Mouse (Mus musculus) cerebellum, adult 9-11 months (tissue): Measurements from ENCODE around the gene Glrx3.
"Not testable (repeated sequence)": the region's sequence is repeated elsewhere in the genome, so short reads cannot be mapped to it uniquely, and the experiment has no call there.

Experiments used
- DNase-seq: peaks from one replicate; pipeline ENCODE4 v3.0.0; 2022

The Glrx3 gene

DNA sequence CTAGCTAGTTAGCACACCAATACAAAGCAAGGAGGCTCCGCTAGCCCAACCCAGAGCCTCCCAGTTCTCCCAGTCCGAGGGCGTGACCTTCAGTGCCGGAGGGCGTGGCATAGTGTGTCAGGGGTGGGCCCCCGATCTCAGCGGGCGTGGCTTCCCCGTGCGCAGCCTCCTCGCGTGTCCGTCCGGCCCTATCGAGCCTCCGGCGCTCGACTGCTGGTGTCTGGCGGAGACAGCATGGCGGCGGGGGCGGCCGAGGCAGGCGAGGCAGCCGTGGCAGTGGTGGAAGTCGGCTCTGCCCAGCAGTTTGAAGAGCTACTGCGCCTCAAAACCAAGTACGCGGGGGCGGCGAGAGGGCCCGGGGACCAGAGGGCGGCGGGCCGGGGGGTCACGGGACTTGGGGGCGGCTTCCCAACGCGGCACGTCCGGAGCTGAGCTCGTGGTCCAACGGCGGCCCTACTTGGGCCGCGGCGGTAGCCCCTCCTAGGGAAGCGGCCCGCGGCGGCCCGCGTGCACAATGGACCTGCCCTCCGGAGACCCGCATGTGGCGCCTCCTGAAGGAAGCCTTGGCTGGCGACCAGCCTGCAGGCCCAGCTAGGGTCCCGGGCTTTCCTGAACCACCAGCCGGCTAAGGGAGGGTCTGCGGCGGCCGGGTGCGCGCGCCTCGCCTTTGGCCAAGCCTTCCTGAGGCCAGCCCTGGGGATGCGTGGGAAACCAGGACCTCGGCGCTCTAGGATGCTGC is at the start of gene Glrx3:
Gene Glrx3 (plus strand): TSS at position 175 of the 739 bp plus-strand sequence.
- DNase-seq: peak; percentile 96

DNA sequence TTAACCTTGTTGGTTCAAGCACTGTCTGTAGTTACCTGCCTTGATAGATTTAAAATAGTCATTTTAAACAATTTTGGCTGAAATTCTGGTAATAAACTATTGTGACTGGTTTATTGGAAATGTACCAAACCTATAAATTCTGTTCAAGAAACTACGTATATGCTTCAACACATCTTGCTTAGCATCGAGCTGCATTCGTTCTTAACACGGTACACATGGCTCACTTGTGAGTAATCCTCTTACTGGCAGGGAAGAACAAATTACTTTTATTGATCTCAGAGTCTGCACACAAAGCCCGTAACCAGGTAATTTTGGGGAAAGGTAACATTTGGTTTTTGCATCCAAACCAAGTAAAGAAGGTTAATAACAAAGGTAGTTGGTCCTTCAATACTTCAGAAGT is 49.6 kb upstream of the Glrx3 start:
- no peak for DNase-seq

DNA sequence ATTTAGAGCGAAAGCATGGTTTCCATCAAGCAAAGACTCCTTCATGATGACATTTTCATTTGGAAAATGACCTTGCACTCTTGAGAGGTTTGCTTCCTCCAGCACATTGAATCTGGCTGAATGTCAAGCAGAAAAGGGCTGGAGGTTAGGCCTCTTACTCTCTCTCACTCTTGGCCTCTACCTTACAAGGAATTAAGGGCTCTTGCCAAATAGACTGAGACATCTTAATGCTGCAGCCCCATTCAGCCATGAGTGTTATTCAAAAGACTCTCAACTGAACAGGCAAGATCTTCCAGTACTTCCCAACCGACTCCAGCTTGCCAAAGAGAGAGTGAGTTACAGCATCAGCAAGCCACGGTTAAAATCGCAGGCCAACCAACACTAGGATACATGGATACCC is 42.0 kb upstream of the Glrx3 start:
- DNase-seq: no peak

DNA sequence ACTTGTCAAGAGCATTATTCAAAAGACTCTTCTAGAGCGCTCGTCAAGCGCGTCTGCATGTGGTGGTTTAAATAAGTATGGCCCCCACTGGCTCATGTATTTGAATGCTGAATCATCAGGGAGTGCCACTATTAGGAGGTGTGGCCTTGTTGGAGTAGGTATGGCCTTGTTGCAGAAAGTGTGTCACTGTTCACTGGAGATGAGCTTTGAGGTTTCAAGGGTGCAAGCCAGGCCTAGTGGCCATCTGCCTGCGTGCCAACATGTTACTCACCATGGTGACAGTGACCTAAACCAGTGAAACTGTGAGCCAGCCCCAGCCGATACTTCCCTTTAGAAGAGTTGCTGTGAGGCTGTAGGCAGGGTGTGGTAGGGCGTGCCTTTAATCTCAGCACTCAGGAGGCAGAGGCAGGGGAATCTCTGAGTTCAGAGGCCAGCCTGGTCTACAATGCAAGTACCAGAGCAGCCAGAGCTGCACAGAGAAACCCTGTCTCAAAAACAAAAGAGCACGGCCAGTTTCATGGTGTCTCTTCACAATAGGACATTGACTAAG is 40.0 kb upstream of the Glrx3 start:
- no peak for DNase-seq

DNA sequence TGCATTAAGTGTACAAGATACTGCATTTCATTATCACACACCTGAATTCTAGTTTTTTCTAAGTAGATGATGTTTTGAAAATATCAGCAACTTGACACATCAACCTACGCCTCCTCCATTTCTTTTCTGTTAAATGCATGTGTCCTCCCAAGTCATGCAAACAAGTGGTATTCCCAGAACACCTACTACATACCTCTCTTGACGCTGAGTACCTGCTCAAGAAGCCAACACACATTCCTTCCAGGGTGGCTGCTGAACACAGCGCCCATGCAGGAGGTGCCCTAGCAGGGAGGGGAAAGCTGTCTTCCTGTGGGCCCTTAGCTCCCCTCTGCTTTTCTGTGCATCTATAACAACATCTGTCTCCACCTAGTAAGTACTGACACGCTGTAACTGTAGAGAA is 38.4 kb upstream of the Glrx3 start:
- DNase-seq: no peak

DNA sequence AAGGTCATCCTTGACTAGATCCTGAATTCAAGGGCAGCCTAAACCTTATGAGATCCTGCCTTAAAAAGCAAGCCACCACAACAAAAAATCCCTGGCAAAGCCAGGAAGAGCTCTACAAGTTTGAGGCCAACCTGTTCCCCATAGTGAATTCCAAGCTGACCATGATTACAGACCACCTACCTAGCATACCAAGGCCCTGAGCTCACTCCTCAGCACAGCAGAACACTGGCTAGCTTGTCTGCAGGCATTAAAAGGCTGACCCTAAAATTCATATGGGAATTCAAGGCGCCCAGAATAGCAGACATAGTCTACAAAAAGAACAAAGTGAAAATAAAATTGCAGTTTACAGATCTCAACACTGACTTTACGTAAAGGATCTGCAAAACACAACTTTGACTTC is 33.3 kb upstream of the Glrx3 start:
- DNase-seq: no peak

DNA sequence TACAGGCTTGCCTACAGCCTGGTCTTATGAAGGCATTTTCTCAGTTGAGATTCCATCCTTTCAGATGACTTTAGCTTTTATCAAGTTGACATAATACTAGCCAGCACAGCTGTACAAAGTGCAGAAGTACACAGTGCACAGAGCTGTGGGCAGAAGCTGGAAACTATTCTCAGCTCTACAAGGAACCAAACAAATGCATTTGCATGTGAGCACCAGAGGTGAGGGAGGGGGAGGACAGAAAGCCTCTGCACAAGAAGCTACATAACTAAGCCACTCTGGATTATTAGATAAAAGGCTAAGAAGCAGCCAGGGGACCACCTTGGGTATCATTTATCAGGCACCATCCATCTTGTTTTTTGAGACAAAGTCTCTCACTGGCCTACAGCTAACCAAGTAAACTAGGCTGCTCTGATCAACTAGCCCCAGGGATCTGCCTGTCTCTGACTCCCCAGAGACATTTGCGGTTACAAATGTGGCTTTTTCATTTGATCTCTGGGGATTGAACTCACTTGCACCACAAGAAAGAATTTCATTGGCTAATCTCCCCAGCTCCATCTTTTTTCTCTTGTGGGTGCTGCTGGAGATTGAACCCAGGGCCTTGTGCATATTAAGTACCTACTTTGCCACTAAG is 29.9 kb upstream of the Glrx3 start:
- DNase-seq: no peak

DNA sequence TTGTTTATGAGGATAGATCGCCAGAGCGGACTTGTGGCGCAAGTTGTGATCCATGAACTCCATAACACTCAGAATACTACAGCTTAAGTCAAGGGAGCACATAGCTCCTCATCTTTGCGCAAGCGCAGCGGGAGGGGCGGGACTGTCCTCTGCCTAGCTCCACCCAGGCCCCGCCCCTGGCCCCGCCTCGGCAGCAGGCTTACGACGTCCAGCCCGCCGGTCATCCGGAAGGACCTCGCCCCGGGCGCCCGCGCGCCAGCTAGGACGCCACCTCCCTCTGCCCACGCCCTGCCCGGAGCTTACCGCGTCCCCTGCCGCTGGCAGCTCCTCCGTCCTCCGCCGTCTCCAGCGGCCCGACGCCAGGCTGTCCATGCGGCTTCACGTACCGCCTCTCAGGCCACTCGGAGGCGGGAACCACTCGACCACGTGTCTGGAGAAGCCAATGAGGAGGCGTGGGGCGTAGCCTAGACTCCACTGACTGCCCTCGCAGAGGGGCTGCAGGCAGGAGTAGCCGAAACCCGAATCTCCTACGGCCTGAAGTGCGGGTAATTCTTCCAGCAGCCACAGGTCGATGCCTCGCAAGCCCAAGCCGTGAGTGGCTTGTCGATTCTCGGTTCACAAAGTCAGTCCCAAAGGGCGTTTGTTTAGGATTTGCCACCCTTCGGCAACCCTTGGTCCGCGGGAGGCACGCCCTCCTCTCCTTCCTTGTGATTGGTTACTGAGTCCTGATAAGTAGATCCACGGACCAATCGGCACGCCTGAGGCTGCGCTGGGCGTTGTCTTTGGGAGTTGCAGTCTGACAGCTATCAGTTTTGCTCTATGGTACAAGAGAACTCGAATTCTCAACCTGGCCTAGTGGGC is 26.8 kb upstream of the Glrx3 start, which contains the start of gene 9430038I01Rik:
Gene 9430038I01Rik (minus strand): TSS at position 426 of the 861 bp plus-strand sequence.
- peak; percentile 96 for DNase-seq

DNA sequence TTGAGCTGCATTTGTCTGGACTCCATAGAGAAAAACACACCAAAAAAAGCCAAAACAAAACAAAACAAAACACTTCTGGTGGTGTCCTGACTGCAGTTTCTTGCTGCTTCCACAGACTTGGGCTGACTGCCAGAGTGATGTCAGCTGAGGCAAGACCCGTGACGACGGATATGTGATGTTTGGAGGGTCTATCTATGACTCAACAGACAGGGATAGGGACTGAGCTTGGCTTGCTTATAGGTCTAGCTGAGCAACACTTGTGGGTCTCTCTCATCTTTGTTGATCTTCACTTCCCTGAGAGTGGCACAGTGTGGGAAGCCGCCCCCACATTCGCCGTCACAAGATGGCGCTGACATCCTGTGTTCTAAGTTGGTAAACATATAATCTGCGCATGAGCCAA is 22.7 kb upstream of the Glrx3 start:
- DNase-seq: no peak

DNA sequence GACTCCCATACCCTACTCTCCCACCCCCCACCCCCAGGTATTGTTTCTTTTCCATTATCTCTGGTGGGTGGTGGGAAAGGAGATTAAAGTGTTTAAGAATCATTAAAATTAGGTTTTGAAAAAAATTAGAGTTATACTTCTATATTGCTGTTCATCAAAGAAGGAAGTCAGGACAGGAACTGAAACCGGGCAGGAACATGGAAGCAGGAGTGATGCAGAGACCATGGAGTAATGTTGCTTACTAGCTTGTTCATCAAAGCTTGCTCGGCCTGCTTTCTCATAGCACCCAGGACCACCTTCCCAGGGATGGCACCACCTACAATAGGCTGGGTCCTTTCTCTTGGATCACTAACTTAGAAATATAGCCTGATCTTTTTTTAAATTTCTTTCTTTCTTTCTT is 16.9 kb upstream of the Glrx3 start:
- no peak for DNase-seq

DNA sequence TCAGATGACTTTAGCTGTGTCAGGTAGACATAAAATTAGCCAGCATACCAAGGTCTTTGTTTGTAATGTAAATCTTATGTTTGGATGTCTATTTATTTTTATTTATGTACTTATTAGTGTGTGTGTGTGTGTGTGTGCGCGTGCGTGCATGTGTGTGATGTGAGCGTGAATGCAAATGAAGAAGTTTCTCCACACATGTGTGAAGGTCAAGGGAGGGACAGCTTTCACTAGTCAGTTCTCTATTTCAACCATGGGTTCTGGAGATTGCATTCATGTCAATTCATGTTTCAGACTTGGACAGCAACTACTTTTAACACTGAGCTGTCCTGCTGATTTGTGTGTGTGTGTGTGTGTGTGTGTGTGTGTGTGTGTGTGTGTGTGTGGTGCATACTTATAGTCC is 16.2 kb upstream of the Glrx3 start:
- DNase-seq: no peak

DNA sequence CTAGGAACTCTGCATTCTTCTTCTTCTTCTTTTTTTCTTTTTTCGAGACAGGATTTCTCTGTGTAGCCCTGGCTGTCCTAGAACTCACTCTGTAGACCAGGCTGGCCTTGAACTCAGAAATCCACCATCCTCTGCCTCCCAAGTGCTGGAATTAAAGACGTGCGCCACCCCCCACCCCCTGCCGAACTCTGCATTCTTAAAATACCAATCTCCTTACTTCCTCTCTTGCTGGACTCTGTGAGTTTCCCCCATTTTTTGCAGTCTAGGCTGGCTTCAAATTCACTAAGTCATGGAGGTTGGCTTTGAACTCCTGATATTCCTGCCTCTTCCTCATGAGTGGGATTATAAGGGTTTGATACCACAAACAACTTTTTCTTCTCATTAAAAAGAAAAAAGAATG is 10.7 kb upstream of the Glrx3 start:
- DNase-seq: no peak

DNA sequence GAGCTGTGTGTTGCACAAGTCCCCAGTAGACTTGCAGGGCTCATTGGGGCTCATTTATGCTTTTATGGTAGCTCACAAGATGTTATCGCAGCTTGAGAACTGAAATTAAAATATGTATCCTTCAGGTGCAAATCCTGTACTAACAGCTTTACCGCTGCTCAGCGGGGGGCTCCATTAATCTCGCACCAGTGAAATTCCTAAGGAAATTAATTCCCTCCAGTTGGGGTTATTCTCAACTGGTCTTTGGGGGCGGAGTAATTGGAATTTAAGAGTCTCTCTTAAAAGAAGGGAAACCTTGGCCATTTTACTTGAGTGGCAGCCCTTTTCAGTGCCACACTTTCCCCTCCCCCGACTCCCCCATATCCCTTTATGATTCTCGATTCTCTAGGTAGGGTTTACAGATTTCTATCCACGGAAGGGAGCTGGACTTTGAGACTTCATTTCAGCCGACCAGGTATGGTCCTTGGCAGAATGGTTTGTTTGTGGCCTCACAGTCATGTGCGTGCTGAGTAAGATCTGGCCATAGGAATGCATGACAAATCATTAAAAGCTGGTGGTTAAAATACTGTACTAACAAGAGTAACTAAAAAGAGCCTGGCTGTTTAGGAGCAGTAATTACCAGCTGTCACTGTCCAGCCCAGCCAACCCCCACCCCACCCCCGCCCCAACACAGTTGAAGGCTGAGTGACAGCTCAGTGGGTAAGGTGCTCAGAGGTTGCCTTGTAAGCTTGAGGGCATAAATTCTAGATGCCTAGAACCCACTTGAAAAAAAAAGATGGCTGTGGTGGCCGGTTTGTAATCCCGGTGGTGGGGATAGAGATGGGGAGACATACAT is 5.4 kb upstream of the Glrx3 start:
- no peak for DNase-seq

DNA sequence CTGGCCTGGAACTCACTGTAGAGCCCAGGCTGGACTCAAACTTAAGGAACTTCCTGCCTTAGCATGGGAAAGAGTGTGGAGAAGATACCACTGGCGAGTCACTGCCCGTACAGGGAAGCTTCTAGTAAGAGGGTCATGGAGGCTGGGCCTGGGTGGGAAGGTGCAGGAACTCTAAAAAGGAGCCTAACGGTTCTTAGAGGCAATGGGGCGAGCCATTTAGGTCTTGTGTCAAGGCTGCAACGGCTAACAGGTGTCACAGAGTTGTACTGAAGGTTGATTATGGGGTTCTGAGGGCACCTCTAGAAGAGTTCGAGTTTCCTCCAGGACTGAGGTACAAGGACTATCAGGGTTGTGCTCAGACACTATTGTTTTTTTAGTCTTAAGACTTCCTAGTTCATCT is 513 bp upstream of the Glrx3 start:
- DNase-seq: peak; percentile 28

DNA sequence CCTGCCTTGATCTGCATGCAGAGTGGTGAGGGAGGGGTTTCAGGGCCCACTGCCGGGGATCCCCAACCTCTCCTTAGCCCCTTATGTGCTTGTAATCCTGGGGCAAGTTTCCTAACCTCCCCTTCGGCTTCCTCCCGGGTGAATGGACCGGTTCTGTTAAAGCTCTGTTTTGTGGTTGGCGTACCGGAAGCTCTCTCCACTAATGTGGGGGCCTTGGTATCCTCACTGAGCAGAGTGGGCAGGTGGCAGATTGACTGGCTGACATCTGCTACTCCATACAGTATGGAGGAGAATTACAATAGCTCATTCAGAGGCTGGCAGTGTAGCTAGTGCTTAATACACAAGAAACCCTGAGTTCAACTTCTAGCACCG is 751 bp downstream of the Glrx3 start:
- peak; percentile 51 for DNase-seq

DNA sequence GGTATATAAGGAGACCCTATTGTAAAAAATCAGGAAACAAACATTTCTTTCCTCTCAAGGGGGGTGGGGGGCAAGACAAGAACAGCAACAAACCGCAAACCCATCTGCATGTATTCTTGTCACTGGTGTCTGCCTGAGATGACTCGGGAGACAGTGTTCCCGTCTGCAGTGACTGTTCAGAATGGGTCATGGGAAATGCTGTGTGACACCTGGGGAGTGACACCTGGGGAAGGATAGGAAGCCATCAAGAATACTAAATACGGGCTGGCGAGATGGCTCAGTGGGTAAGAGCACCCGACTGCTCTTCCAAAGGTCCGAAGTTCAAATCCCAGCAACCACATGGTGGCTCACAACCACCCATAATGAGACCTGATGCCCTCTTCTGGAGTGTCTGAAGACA is 1.5 kb downstream of the Glrx3 start:
- DNase-seq: not testable (repeated sequence)

DNA sequence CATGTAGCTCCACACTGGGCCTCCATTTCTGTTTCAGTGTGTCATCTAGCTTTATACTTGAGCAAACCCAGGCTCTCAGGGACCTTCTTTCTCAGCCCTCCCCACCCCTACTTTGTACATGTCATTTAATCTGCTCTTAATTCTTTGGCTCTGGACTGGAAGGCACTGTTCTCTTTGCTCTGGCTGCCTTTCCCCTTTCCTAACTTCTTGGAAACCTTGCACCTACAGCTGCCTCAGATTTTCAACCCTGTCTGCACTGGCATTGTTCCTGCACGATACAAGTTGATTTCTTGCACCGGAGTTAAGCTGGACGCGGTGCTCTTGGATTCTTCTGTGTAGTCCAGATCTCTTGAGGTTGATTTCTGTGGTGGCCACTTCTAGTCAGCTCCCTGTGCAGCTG is 5.5 kb downstream of the Glrx3 start:
- DNase-seq: no peak

DNA sequence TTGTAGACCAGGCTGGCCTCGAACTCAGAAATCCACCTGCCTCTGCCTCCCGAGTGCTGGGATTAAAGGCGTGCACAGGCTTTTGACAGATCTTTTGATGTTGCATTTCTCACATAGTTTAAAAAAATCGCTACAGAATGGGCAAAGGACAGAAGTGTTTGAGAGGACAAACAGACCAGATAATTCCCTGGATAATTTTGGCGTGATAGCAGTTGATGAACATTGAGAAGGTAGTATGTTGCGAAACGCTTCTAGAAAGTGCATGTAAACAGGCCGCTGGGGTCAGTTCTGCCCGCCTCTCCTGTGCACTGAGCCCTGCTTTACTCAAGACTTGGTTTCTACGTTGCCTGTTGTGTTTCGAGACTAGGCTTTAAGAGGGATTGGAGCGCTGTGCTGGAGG is 7.9 kb downstream of the Glrx3 start:
- DNase-seq: no peak

DNA sequence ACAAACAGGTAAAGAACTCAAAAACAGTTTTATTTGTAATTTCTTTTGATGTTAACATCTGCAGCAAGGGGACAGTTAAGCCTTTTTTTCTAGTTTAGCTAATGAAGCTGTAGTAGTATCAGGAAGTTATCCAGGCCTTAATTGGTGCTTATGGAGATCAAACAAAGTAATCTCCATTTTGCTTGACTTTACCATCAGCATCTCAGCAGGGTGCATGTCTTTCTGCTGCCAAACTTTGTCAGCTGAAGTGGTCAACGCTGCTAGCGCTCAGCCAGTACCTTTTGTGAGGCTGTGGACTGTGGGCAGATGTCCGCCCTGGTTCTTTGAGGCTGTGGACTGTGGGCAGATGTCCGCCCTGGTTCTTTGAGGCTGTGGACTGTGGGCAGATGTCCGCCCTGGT is 24.0 kb downstream of the Glrx3 start:
- DNase-seq: no peak

DNA sequence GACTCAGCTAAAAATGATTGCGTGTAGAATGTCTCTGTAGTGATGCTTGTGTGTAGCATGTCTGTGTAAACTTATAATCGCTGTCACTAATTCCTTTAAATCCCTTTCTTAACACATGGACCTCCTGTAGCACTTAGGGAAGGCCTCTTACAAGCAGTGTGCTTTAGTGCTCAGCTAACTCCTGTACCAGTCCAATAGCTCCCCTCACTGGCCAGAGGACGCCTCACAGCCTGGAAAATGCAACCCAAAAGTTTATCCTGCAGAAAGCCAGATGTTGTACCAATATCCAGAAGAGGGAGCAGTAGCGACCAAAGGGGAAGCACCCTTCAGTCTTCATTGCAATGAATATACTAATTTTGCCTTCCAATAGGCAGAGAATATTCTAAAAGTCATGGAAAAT is 30.8 kb downstream of the Glrx3 start:
- no peak for DNase-seq

DNA sequence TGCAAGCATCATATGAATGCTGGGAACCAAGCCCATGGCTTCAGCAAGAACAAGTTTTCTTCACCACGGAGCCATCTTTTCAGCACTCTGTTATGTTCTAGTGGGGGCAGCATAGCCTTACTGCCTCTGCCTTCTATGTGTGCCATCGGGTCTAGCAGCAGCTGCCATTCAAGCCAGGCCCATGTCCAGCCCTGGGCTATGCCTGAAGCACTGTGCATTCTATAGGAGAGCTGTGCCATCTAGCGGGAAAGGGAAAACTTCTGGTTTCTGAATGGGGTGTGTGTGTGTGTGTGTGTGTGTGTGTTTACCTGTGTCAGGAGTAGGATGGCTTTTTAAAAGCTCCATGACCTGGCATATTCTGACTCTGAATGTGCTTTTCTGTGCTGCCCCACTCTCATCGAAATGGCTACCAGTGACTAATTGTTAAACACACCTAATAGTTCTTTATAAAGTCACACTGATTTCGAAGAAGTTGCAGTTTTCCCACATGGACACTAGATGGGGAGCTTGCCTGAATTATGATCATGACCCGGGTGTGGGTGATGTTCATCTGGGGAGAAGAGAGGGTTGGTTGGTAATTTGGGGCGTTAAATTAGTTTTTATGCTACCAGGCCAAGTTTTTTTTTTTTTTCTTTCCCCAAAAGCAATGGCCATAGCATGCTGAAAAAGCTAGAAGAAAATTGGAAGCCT is 34.2 kb downstream of the Glrx3 start:
- DNase-seq: no peak

DNA sequence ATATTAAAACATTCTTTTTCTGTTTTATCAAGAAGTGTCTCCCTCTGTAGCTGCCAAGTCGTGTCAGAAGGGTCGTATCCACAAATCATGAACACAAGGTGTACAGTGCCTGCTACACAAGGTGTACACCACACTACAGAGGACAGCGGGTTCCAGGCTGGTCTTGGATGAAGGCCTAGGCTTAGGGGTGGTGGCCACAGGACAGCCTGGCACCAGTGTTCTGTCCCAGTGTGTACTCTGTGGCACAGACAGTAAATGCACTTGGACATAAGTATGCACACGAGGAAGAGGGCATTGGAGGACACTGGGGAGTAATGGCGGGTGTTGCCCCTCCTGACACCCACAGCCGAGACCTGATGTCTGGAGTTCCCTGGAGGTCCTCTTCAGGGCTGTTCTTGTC is 34.7 kb downstream of the Glrx3 start:
- no peak for DNase-seq
